Mouse (Mus musculus) embryo, embryonic 11 days (tissue): Measurements from ENCODE around the gene Slc17a5.
"Not testable (repeated sequence)": the region's sequence is repeated elsewhere in the genome, so short reads cannot be mapped to it uniquely, and the experiment has no call there.

Source experiments
- DNase-seq: peaks from one replicate; pipeline ENCODE4 v3.0.0-alpha.2; 2015

Gene Slc17a5

GRCm38 (mm10) chr9:78558586-78559214, 29.1 kb downstream of the Slc17a5 start:
- DNase-seq = no peak

- no peak for DNase-seq
These were observed 30.8 kb downstream of the Slc17a5 start for GRCm38 (mm10) chr9:78557041-78557440.

GRCm38 (mm10) chr9:78552984-78553383, 34.9 kb downstream of the Slc17a5 start:
- DNase-seq = peak; percentile 73

- DNase-seq = no peak
These were observed 36.1 kb downstream of the Slc17a5 start for GRCm38 (mm10) chr9:78551761-78552160.

GRCm38 (mm10) chr9:78547742-78548141, 40.1 kb downstream of the Slc17a5 start:
- no peak for DNase-seq

- no peak for DNase-seq
These were observed 40.9 kb downstream of the Slc17a5 start for GRCm38 (mm10) chr9:78546944-78547343.

- no peak for DNase-seq
These were observed 46.1 kb downstream of the Slc17a5 start for GRCm38 (mm10) chr9:78541758-78542157.

- DNase-seq = no peak
These were observed 49.4 kb downstream of the Slc17a5 start for GRCm38 (mm10) chr9:78538421-78538820.

- DNase-seq = no peak
These were observed 50.5 kb downstream of the Slc17a5 start for GRCm38 (mm10) chr9:78537154-78537873.

GRCm38 (mm10) chr9:78534606-78535005, 53.2 kb downstream of the Slc17a5 start:
- no peak for DNase-seq

- DNase-seq = no peak
These were observed 54.4 kb downstream of the Slc17a5 start for GRCm38 (mm10) chr9:78533296-78533935.

- no peak for DNase-seq
These were observed 55.5 kb downstream of the Slc17a5 start for GRCm38 (mm10) chr9:78532341-78532819.

- no peak for DNase-seq
These were observed 56.0 kb downstream of the Slc17a5 start for GRCm38 (mm10) chr9:78531816-78532215.

GRCm38 (mm10) chr9:78527767-78528381, 60.0 kb downstream of the Slc17a5 start:
- peak; percentile 80 for DNase-seq

GRCm38 (mm10) chr9:78527301-78527761, 60.5 kb downstream of the Slc17a5 start:
- peak; percentile 91 for DNase-seq

GRCm38 (mm10) chr9:78526206-78526605, 61.6 kb downstream of the Slc17a5 start:
- DNase-seq = no peak

GRCm38 (mm10) chr9:78525451-78526135, 62.2 kb downstream of the Slc17a5 start:
- no peak for DNase-seq

GRCm38 (mm10) chr9:78521689-78522088, 66.2 kb downstream of the Slc17a5 start:
- DNase-seq = peak; percentile 64

- DNase-seq = peak; percentile 72
These were observed 66.8 kb downstream of the Slc17a5 start for GRCm38 (mm10) chr9:78520780-78521601.

GRCm38 (mm10) chr9:78520127-78520779, 67.6 kb downstream of the Slc17a5 start:
- peak; percentile 94 for DNase-seq

- not testable (repeated sequence) for DNase-seq
These were observed 70.6 kb downstream of the Slc17a5 start for GRCm38 (mm10) chr9:78517237-78517636.
